Mouse (Mus musculus): ENCODE data around the gene Cd9. TPM values are rescaled to one million over a fixed set of nuclear protein-coding genes. Genes with fewer than 3 reads are reported as not detected.

Gene Cd9
- polyA plus RNA-seq, 1 experiment = 13.5 TPM

DNA sequence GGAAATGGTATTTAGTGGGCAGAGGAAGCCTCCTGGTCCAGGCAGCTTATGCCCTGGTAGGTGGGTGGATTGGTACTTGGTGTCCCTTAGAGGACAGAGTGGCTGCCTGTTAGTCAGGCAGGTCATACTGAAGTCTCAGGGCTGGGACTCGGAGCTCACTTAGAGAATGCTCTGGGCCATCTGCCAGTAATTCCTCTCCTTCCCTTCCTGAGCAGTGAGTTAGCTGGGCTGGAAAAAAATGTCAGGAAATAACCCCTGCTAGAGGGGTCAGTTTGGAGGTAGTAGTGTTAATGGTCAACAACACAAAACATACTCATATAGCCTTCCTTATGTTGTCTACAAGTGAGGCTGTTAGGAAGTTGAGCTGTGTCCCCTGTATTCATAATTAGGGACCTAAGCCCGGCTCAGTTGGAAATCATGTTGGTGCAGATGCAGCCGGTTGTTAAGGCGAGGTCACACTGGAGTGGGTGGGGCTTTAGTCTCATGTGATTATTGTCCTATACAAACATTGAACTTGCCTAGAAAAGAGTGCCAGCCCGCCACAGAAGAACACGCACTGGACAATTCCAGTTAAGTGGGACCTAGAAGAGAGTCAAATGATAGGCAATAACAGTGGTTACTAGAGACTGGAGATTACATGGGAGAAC lies 18.5 kb upstream of the Cd9 start:
- peaks cover 22% of the 10 kb centered on the region for H3K4me1 ChIP-seq (ENCODE audit: control insufficient read depth, insufficient read depth, insufficient read length, low read length)
- 0 out of 2 replicates have a peak overlapping the region, but pooled peaks have one; percentile 12 for H3K27ac ChIP-seq (replicated peaks; ENCODE audit: low read depth, low read length)

GRCm38 (mm10) chr6:125511196-125511595 lies 16.6 kb upstream of the Cd9 start:
- H3K4me3 ChIP-seq (ENCODE audit: insufficient read depth, low read depth, low read length) = no peak overlapping the region
- H3K27ac ChIP-seq (replicated peaks; ENCODE audit: low read depth, low read length) = no peak overlapping the region

More for the DNA sequence above, 18.5 kb upstream of the Cd9 start:
- no peak overlapping the region for H3K4me3 ChIP-seq (ENCODE audit: insufficient read depth, low read depth, low read length)

GRCm38 (mm10) chr6:125510645-125511044 lies 16.1 kb upstream of the Cd9 start:
- H3K4me3 ChIP-seq (ENCODE audit: insufficient read depth, low read depth, low read length) = no peak overlapping the region
- H3K27ac ChIP-seq (replicated peaks; ENCODE audit: low read depth, low read length) = no peak overlapping the region
- peaks cover 22% of the 10 kb centered on the region for H3K4me1 ChIP-seq (ENCODE audit: control insufficient read depth, insufficient read depth, insufficient read length, low read length)

More at GRCm38 (mm10) chr6:125511196-125511595, 16.6 kb upstream of the Cd9 start:
- H3K4me1 ChIP-seq (ENCODE audit: control insufficient read depth, insufficient read depth, insufficient read length, low read length) = peaks cover 22% of the 10 kb centered on the region

DNA sequence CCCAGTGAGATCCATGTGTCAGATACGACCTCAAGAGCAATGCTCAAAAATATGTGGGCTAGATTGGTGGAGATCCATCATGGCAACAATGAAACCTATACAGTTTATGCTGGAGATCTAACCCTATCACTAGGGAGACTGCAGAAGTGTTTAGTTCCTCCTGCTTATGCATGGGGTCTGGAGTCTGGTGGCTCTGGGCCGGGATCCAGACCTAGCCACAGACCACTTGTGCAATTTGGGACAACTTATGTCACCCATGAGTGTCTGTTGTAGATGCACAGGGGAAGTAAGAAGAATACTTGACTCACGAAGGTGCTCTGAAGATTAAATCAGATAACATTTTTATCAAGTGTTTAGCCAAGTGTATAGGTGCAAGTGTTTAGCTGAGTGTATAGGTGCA lies 15.2 kb upstream of the Cd9 start:
- H3K4me3 ChIP-seq (ENCODE audit: insufficient read depth, low read depth, low read length) = no peak overlapping the region
- H3K27ac ChIP-seq (replicated peaks; ENCODE audit: low read depth, low read length) = no peak overlapping the region
- peaks cover 19% of the 10 kb centered on the region for H3K4me1 ChIP-seq (ENCODE audit: control insufficient read depth, insufficient read depth, insufficient read length, low read length)

- no peak overlapping the region for H3K27ac ChIP-seq (replicated peaks; ENCODE audit: low read depth, low read length)
- H3K4me3 ChIP-seq (ENCODE audit: insufficient read depth, low read depth, low read length) = no peak overlapping the region
- H3K4me1 ChIP-seq (ENCODE audit: control insufficient read depth, insufficient read depth, insufficient read length, low read length) = peaks cover 1% of the 10 kb centered on the region; the same call in 1 of the 2 replicates
Measured at GRCm38 (mm10) chr6:125506427-125506826, 11.8 kb upstream of the Cd9 start.

DNA sequence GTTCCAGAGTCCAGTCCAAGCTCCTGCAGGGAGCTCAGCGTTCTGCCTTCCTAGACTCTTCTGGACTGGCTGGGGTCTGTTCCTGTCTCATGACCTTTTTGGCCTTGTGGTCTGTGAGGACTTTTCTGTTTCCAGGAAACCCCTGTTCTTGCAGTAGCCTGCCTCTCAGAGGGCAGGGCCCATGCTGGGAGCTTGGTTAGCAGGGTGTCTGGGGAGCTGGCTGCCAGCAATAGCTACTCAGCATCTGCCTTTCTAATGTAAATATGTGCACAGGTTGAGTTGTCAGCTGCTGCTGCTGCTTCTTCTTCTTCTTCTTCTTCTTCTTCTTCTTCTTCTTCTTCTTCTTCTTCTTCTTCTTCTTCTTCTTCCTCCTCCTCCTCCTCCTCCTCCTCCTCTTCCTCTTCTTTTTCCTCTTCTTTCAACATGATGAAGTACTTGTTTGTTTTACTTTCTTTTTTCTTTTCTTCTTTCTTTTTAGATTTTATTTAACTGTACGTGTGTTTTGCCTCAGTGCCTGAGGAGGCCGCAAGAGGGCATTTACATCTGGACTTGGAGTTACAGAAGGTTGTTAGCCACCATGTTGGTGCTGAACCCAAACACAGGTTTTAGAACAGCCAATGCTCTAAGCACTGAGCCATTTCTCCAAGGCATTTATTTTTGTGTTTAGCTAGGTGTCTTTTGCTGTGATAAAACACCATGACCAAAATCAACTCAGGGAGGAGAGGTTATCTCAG lies 10.2 kb upstream of the Cd9 start:
- no peak overlapping the region for H3K4me3 ChIP-seq (ENCODE audit: insufficient read depth, low read depth, low read length)
- no peaks in the 10 kb centered on the region for H3K4me1 ChIP-seq (ENCODE audit: control insufficient read depth, insufficient read depth, insufficient read length, low read length)
- H3K27ac ChIP-seq (replicated peaks; ENCODE audit: low read depth, low read length) = no peak overlapping the region

GRCm38 (mm10) chr6:125503186-125503802 lies 8.7 kb upstream of the Cd9 start:
- no peak overlapping the region for H3K27ac ChIP-seq (replicated peaks; ENCODE audit: low read depth, low read length)
- H3K4me3 ChIP-seq (ENCODE audit: insufficient read depth, low read depth, low read length) = no peak overlapping the region
- H3K4me1 ChIP-seq (ENCODE audit: control insufficient read depth, insufficient read depth, insufficient read length, low read length) = no peaks in the 10 kb centered on the region

- H3K4me3 ChIP-seq (ENCODE audit: insufficient read depth, low read depth, low read length) = no peak overlapping the region
- H3K4me1 ChIP-seq (ENCODE audit: control insufficient read depth, insufficient read depth, insufficient read length, low read length) = no peaks in the 10 kb centered on the region
- no peak overlapping the region for H3K27ac ChIP-seq (replicated peaks; ENCODE audit: low read depth, low read length)
Measured at GRCm38 (mm10) chr6:125498062-125498461, 3.5 kb upstream of the Cd9 start.

- Histone ChIP-seq H3K4me1 (ENCODE audit: control insufficient read depth, insufficient read depth, insufficient read length, low read length) (peaks cover 4% of the 10 kb centered on the region; the same call in 1 of the 2 replicates), H3K4me3 (ENCODE audit: insufficient read depth, low read depth, low read length) (no peak overlapping the region), H3K27ac (replicated peaks; ENCODE audit: low read depth, low read length) (no peak overlapping the region)
Measured at GRCm38 (mm10) chr6:125496417-125496816, 1.8 kb upstream of the Cd9 start.

- H3K27ac ChIP-seq (replicated peaks; ENCODE audit: low read depth, low read length) = no peak overlapping the region
Measured at GRCm38 (mm10) chr6:125495361-125495760, 770 bp upstream of the Cd9 start.

GRCm38 (mm10) chr6:125493147-125493546 lies 1.4 kb downstream of the Cd9 start:
- Histone ChIP-seq H3K4me3 (ENCODE audit: insufficient read depth, low read depth, low read length) (peak overlapping the region; percentile 79), H3K27ac (replicated peaks; ENCODE audit: low read depth, low read length) (no peak overlapping the region), H3K4me1 (ENCODE audit: control insufficient read depth, insufficient read depth, insufficient read length, low read length) (peaks cover 4% of the 10 kb centered on the region; the same call in 1 of the 2 replicates)

More at GRCm38 (mm10) chr6:125495361-125495760, 770 bp upstream of the Cd9 start:
- peaks cover 4% of the 10 kb centered on the region; the same call in 1 of the 2 replicates for H3K4me1 ChIP-seq (ENCODE audit: control insufficient read depth, insufficient read depth, insufficient read length, low read length)
- no peak overlapping the region for H3K4me3 ChIP-seq (ENCODE audit: insufficient read depth, low read depth, low read length)

DNA sequence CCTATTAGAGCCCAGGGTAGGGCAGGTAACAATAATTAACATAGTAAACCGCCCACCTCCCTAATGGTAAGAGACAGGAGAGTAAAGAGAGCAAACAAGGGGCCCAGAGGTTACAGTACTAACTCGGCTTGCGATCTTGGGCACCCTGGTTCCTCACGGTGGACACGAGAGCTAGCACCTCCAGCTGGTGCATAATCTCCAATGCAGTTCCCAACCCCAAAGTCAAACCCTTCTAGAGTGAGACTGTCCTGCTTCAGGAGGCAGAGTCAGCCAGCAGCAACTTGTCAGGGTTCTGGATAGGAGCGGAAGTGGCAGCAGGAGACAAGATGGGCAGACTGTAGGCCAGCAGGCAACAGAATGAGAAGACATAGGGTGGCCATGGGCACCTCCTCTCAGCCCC lies 1.9 kb downstream of the Cd9 start:
- H3K4me3 ChIP-seq (ENCODE audit: insufficient read depth, low read depth, low read length) = peak overlapping the region; percentile 25
- H3K27ac ChIP-seq (replicated peaks; ENCODE audit: low read depth, low read length) = no peak overlapping the region; the same call in 1 of the 2 replicates
- H3K4me1 ChIP-seq (ENCODE audit: control insufficient read depth, insufficient read depth, insufficient read length, low read length) = peaks cover 4% of the 10 kb centered on the region; the same call in 1 of the 2 replicates

DNA sequence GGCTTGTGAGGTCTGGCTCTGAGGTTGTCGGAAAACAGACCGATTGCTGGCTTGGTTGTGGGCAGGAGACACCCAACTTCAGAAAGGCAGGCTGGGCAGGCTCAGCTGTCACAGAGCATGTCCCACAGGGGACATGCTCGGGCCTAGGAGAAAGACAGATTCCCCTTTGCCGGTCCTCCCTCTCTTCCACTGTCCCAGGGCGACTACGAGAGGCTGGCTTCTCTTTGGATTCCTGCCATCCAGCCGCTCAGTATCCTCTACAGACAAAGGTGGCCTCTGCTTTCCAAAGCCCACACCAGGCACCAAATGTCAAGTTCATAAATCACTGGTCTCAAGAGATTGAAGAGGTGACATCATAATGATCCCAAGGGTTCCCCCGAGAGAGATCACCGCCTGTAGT lies 2.6 kb downstream of the Cd9 start:
- 0 out of 2 replicates have a peak overlapping the region, but pooled peaks have one; percentile 5 for H3K27ac ChIP-seq (replicated peaks; ENCODE audit: low read depth, low read length)
- peaks cover 4% of the 10 kb centered on the region; the same call in 1 of the 2 replicates for H3K4me1 ChIP-seq (ENCODE audit: control insufficient read depth, insufficient read depth, insufficient read length, low read length)
- peak overlapping the region; percentile 3; the same call in 1 of the 2 replicates for H3K4me3 ChIP-seq (ENCODE audit: insufficient read depth, low read depth, low read length)

DNA sequence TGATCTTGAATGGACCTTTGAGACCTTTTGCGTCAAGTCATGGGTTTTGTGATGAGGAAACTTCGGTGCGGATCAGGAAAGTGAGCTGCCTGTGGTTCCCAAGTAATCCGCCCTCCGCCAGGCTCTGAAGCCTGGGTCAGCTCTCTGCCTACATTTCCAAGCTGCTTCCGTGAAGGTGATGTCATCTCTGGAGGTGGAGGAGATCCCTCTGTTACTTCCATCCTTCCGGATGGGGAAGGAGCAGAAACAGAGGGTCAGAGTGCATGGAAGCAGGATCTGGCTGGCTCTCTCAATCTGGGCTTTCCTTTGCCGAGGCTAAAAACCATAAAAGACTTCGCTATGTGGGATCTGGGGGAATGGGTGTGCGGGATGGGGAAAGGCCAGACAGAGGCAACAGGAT lies 3.2 kb downstream of the Cd9 start:
- peaks cover 4% of the 10 kb centered on the region; the same call in 1 of the 2 replicates for H3K4me1 ChIP-seq (ENCODE audit: control insufficient read depth, insufficient read depth, insufficient read length, low read length)
- H3K4me3 ChIP-seq (ENCODE audit: insufficient read depth, low read depth, low read length) = 0 out of 2 replicates have a peak overlapping the region, but pooled peaks have one; percentile 3
- H3K27ac ChIP-seq (replicated peaks; ENCODE audit: low read depth, low read length) = no peak overlapping the region

DNA sequence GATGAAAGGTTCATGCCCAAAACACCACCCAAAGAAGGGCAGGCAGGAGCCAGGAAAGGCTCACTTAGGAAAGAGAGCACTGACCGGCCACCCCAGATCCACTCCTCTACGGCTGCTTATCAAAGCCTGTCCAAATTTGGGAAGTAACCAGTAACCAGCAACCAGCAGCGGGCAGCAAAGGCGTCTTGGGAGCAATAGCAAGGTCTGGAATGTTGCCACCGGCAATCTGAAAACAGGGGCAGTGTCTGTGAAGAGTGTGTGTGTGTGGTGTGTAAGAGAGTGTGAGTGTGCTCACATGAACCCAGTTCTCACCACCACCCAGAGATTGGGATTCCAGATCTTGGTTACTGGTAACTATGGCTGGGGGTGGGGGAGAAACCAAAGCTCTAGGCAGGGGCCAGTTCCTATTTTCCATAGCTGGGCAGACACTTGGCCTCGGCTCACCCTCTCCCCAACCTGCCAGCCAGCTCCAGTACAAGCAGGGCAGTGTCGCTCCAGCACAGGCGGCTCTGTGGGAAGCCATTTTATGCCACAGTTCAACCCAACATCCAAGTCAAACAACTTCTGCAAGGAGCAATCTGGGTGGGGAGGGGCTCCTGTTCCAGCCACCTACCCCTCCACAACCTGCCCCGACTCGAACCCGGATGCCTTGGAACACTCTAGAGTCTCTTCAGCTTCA lies 4.6 kb downstream of the Cd9 start:
- no peak overlapping the region for H3K4me3 ChIP-seq (ENCODE audit: insufficient read depth, low read depth, low read length)
- H3K27ac ChIP-seq (replicated peaks; ENCODE audit: low read depth, low read length) = no peak overlapping the region
- H3K4me1 ChIP-seq (ENCODE audit: control insufficient read depth, insufficient read depth, insufficient read length, low read length) = peaks cover 4% of the 10 kb centered on the region; the same call in 1 of the 2 replicates

Data from brown adipose tissue, adult 24 weeks (tissue).